Mouse (Mus musculus) liver, embryonic 11.5 days (tissue): ENCODE results near the gene Dusp10. TPM values are rescaled to one million over a fixed set of nuclear protein-coding genes. Genes with fewer than 3 reads are reported as not detected.

Experiments
- ATAC-seq: fragments of 200-750 bp; cut with Nextera tagmentation; replicated peaks from 2 replicates; pipeline ENCODE4 v1.8.0; 2017; ENCODE audit warnings: moderate number of reproducible peaks, mild to moderate bottlenecking, moderate TSS enrichment, moderate library complexity; ENCODE audit not compliant: low FRiP score
- DNase-seq: peaks from one replicate; pipeline ENCODE4 v3.0.0-alpha.2; 2017; ENCODE audit warnings: low spot score
- H3K27ac ChIP-seq: fragments of 300-500 bp; sonication (generic); 2 replicates; pipeline ENCODE4 v1.5.1; 2014; ENCODE audit warnings: mild to moderate bottlenecking, low read depth, low read length, control low read depth
- H3K27me3 ChIP-seq: fragments of 300-500 bp; sonication (generic); replicated peaks from 2 replicates; pipeline ENCODE4 v1.6.1; 2014; ENCODE audit warnings: low read length, mixed read lengths; ENCODE audit not compliant: control insufficient read depth, insufficient read depth
- H3K36me3 ChIP-seq: fragments of 300-500 bp; sonication (generic); 2 replicates; pipeline ENCODE4 v1.6.1; 2014; ENCODE audit warnings: mild to moderate bottlenecking, low read length, moderate library complexity, mixed read lengths; ENCODE audit not compliant: control insufficient read depth, insufficient read depth
- H3K4me1 ChIP-seq: fragments of 300-500 bp; sonication (generic); replicated peaks from 2 replicates; pipeline ENCODE4 v1.6.1; 2014; ENCODE audit warnings: low read length, mixed read lengths; ENCODE audit not compliant: control insufficient read depth, insufficient read depth
- H3K4me2 ChIP-seq: fragments of 300-500 bp; sonication (generic); 2 replicates; pipeline ENCODE4 v1.6.1; 2014; ENCODE audit warnings: mild to moderate bottlenecking, control low read depth, moderate library complexity
- H3K4me3 ChIP-seq: fragments of 300-500 bp; sonication (generic); 2 replicates; pipeline ENCODE4 v1.5.1; 2014; ENCODE audit warnings: low read depth, low read length, control low read depth
- H3K9ac ChIP-seq: fragments of 300-500 bp; sonication (generic); 2 replicates; pipeline ENCODE4 v1.6.1; 2014; ENCODE audit warnings: low read depth, low read length, control low read depth
- H3K9me3 ChIP-seq: fragments of 300-500 bp; sonication (generic); 2 replicates; pipeline ENCODE4 v1.6.1; 2016; ENCODE audit warnings: low read length, inconsistent platforms, mixed read lengths; ENCODE audit not compliant: control insufficient read depth
- WGBS: fragments of 180-500 bp; shearing (Covaris S2); extraction: QIAGEN DNeasy Blood & Tissue Kit; methylation state at CpG from one replicate; pipeline ENCODE4 v1.1.7; 2014; 5-methylcytosine and 5-hydroxymethylcytosine counted together
- polyA plus RNA-seq: library from polyadenylated mRNA; unstranded; fragments of >200 nt; fragmentation: Nextera tagmentation; extraction: Ambion mirVana; gene quantifications from 2 replicates; pipeline ENCODE4 v1.2.1, GENCODE M21; 2014

Gene Dusp10
- polyA plus RNA-seq, 1 experiment from 2014 or later = 5.4 TPM

GRCm38 (mm10) chr1:184065589-184066361 lies 52.7 kb downstream of the Dusp10 start:
- Histone ChIP-seq H3K4me2 (no peak overlapping the region), H3K9ac (no peak overlapping the region), H3K4me3 (no peak overlapping the region), H3K27ac (no peak overlapping the region), H3K9me3 (no peaks in the 10 kb centered on the region), H3K27me3 (no peaks in the 10 kb centered on the region), H3K36me3 (peaks cover 4% of the 10 kb centered on the region; the same call in 1 of the 2 replicates), H3K4me1 (peaks cover 8% of the 10 kb centered on the region; the same call in 1 of the 2 replicates)
- ATAC-seq (no peak), DNase-seq (no peak)
- WGBS = 86% methylated on average over 13 of the region's 13 CpGs

DNA sequence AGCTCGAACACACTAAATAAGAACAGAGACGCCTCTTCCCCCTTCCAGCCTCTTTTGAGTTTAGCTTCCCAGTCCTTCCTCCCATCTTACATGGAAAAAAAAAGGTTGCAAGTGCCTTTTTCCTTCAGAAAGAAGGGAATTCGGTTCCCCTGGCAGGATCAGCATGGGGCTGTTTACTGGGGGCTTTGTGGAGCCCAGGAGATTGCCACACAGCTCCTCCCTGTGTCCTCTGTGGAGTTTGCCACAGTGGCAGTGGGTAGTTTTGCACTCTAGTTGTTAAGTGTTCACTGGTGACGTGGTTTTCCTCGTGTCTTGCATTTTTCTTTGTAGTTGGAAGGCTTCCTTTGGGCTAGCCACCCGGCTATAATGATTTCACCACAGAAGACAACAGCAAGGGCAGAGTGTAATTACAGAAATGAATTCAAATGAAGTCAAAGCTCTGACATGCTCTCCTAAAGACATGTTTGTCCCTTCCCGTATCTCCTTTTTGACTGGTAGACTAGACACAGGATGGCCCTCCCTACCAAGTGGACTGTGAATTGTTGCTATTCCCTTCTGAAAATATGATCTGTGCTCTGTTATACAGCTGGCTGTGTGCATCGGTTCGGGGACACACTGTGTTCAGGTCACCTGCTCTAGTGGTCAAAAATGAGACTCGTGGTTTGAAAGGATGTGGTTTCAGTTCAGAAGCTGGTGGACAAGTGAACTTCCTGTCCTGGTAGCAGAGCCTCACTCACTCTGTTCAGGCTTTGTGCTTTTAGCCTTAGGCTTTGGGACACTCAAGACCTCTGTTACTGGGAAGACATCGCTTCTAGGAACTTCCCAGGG lies 53.6 kb downstream of the Dusp10 start:
- Histone ChIP-seq H3K27me3 (no peaks in the 10 kb centered on the region), H3K4me2 (no peak overlapping the region), H3K4me1 (peaks cover 4% of the 10 kb centered on the region; the same call in 1 of the 2 replicates), H3K9ac (no peak overlapping the region), H3K36me3 (peaks cover 4% of the 10 kb centered on the region; the same call in 1 of the 2 replicates), H3K9me3 (no peaks in the 10 kb centered on the region), H3K4me3 (no peak overlapping the region), H3K27ac (no peak overlapping the region)
- WGBS = 61% methylated on average over 11 of the region's 11 CpGs
- no peak for DNase-seq
- no peak for ATAC-seq

DNA sequence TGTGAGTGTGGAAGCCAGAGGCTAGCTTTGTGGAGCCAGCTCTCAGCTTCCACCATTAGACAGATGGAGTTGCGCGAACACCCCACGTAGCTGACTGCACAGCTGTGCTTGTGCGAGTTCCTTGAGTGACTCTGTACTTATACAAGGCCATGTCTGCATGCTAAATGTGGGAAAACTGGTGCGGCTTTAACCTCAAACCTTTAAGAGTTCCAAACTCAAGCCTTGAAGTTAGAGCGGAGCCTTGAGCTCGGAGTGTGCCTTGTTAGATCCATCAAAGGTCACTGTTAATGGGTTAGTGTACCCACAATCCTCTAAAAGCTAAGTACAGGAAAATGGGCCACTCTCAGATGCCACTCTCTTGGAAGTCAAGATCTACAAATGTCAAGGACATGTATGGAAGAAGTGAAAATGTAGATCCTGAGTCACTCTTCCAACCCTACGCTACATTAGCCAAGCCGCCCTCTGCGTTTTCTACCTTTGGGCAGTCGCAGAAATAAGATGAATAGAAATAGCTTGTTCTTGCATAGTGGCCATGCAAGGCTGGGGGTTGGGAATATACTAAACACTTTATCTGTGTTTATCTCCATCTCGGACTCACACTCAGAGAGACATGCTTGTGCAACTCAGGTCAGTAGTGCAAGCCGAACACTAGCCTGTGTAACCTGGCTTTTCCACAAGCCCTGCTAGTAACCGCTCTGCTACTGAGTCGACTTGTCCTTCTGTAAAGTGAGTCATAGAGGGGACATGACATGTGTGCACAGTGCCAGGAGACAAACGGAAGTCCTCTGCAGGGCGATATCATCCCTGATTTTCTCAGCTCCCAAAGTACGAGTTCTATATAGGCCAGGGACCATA lies 54.8 kb downstream of the Dusp10 start:
- 91% methylated on average over 18 of the region's 18 CpGs for WGBS

GRCm38 (mm10) chr1:184068971-184069370 lies 55.9 kb downstream of the Dusp10 start:
- H3K9ac ChIP-seq = no peak overlapping the region
- H3K27ac ChIP-seq = no peak overlapping the region
- no peaks in the 10 kb centered on the region for H3K9me3 ChIP-seq
- DNase-seq (no peak), ATAC-seq (no peak)
- peaks cover 4% of the 10 kb centered on the region; the same call in 1 of the 2 replicates for H3K4me1 ChIP-seq
- H3K27me3 ChIP-seq = no peaks in the 10 kb centered on the region
- peaks cover 4% of the 10 kb centered on the region; the same call in 1 of the 2 replicates for H3K36me3 ChIP-seq
- 75% methylated on average over 12 of the region's 12 CpGs for WGBS
- H3K4me3 ChIP-seq = no peak overlapping the region
- no peak overlapping the region for H3K4me2 ChIP-seq

More for the DNA sequence above, 54.8 kb downstream of the Dusp10 start:
- H3K4me1 ChIP-seq = peaks cover 4% of the 10 kb centered on the region; the same call in 1 of the 2 replicates
- no peak overlapping the region for H3K9ac ChIP-seq
- no peak overlapping the region for H3K4me2 ChIP-seq
- H3K27ac ChIP-seq = no peak overlapping the region
- DNase-seq = no peak
- no peaks in the 10 kb centered on the region for H3K27me3 ChIP-seq
- H3K36me3 ChIP-seq = peaks cover 4% of the 10 kb centered on the region; the same call in 1 of the 2 replicates
- no peak overlapping the region for H3K4me3 ChIP-seq
- no peak for ATAC-seq
- H3K9me3 ChIP-seq = no peaks in the 10 kb centered on the region

DNA sequence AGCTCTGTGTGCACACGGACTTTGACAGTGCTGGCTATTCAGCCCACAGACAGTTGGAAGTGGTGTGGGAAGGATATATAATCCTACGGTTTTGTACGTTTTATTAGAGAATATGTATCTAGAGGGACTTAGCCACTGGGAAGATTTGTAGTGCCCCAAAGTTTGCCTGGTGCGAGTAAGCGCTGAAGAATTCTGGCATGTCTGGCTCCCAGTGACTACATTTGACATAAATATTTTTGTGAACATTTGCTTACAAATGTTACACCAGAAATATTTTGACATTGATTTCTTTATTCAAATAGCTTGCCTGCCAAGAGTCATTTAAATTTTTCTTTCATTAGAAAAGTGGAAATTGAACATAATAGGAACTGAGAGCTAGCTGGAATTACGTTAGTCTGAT lies 63.0 kb downstream of the Dusp10 start:
- Histone ChIP-seq H3K4me2 (no peak overlapping the region), H3K9ac (no peak overlapping the region), H3K27me3 (no peaks in the 10 kb centered on the region), H3K36me3 (no peaks in the 10 kb centered on the region), H3K4me1 (no peaks in the 10 kb centered on the region), H3K4me3 (no peak overlapping the region), H3K27ac (no peak overlapping the region), H3K9me3 (no peaks in the 10 kb centered on the region)
- ATAC-seq = no peak
- WGBS = 82% methylated on average over 6 of the region's 6 CpGs
- DNase-seq = no peak

DNA sequence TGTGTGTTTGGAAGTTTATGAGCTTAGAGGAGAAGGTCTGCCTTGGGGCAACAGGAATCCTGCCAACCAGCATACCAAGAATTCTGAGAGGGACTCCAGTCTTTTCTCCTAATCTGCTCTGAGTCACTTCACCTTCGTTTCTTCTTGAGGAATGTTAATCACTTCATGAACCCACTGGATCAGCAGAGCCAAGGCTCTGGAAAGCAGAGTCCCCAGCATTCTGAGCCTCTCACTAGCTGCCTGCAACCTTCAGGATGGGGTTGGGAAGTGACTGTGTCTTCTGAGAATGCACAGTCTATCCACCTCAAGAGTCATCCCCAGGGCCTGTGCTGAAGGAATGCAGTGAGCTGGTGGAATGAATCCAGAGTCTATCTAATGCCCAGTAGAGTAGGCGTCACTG lies 63.7 kb downstream of the Dusp10 start:
- WGBS = 56% methylated on average over 2 of the region's 2 CpGs
- H3K4me3 ChIP-seq = no peak overlapping the region
- no peak overlapping the region for H3K9ac ChIP-seq
- no peaks in the 10 kb centered on the region for H3K27me3 ChIP-seq
- H3K9me3 ChIP-seq = no peaks in the 10 kb centered on the region
- H3K4me2 ChIP-seq = no peak overlapping the region
- DNase-seq (no peak), ATAC-seq (no peak)
- no peak overlapping the region for H3K27ac ChIP-seq
- no peaks in the 10 kb centered on the region for H3K4me1 ChIP-seq
- H3K36me3 ChIP-seq = no peaks in the 10 kb centered on the region

GRCm38 (mm10) chr1:184079304-184079703 lies 66.2 kb downstream of the Dusp10 start:
- H3K4me1 ChIP-seq = no peaks in the 10 kb centered on the region
- H3K9ac ChIP-seq = no peak overlapping the region
- no peak overlapping the region for H3K4me3 ChIP-seq
- no peaks in the 10 kb centered on the region for H3K9me3 ChIP-seq
- no peak overlapping the region for H3K27ac ChIP-seq
- WGBS = 67% methylated on average over 3 of the region's 3 CpGs
- ATAC-seq (no peak), DNase-seq (no peak)
- H3K36me3 ChIP-seq = no peaks in the 10 kb centered on the region
- no peak overlapping the region for H3K4me2 ChIP-seq
- H3K27me3 ChIP-seq = no peaks in the 10 kb centered on the region

DNA sequence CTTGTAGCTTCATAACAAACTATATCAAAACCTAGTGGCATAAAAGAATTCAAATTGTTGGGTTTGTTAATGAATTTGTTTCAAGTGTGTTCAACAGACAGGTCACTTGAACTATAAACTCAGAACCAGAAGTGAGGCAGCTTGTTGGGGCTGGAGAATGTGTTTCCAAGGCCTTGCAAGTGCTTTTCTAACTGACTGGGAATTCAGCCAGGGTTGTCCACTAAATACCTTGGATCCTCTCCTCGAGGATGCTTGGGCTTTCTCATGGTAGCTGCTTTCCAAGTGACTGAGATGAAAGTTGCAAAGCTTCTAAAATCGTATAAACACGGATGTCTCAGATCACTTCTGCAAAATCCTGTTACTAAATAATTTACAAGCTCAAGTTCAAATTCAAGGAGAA lies 69.6 kb downstream of the Dusp10 start:
- Histone ChIP-seq H3K27me3 (no peaks in the 10 kb centered on the region), H3K9ac (no peak overlapping the region), H3K4me3 (no peak overlapping the region), H3K4me1 (no peaks in the 10 kb centered on the region), H3K36me3 (no peaks in the 10 kb centered on the region), H3K4me2 (no peak overlapping the region), H3K9me3 (no peaks in the 10 kb centered on the region), H3K27ac (no peak overlapping the region)
- DNase-seq = no peak
- ATAC-seq = no peak
- WGBS = 77% methylated on average over 3 of the region's 3 CpGs
